In genomic region chr10:29493996-29494395, GRCm38 (mm10) we compare ENCODE assay signal across 24 mouse cellular contexts. TPM values are rescaled to one million over a fixed set of nuclear protein-coding genes. Genes with fewer than 3 reads are reported as not detected.
A peak's percentile ranks its signal among the peaks of the same experiment; 100 is the strongest.
DNase-seq lines count a peak whose midpoint lies in the region; ATAC-seq and TF ChIP-seq lines count a peak whose summit lies in the region.
"Had no signal": no experiment of that assay in that cellular context is flagged by ENCODE, and none has a peak within 500 bp of the region (broad histone marks: within the 10 kb centered on the region; RNA-seq: fewer than 3 reads in every experiment).

No protein-coding gene starts in this region.

- H3K4me3 ChIP-seq in heart, adult 2 months: no peak overlapping the region
- H3K4me3 ChIP-seq in liver, adult 2 months (ENCODE audit: insufficient read depth, low read depth, low read length): no peak overlapping the region
- no peak overlapping the region for H3K4me3 ChIP-seq in liver, embryonic 12.5 days
- H3K4me3 ChIP-seq: forebrain, embryonic 10.5 days; heart, embryonic 15.5 days; hindbrain, embryonic 15.5 days; intestine, embryonic 15.5 days; limb, embryonic 12.5 days; lung, embryonic 15.5 days; midbrain, embryonic 12.5 days had no signal

- H3K36me3 ChIP-seq in heart, adult 2 months (ENCODE audit: control insufficient read depth, insufficient read depth, low read length): no peaks in the 10 kb centered on the region
- H3K36me3 ChIP-seq in liver, adult 2 months (ENCODE audit: control insufficient read depth, insufficient read depth, low read length): no peaks in the 10 kb centered on the region
- H3K36me3 ChIP-seq in liver, embryonic 12.5 days: no peaks in the 10 kb centered on the region
- H3K36me3 ChIP-seq: G1E; heart, embryonic 15.5 days; hindbrain, embryonic 15.5 days; intestine, embryonic 15.5 days; lung, embryonic 15.5 days; midbrain, embryonic 12.5 days had no signal

- H3K4me2 ChIP-seq in liver, embryonic 12.5 days: no peak overlapping the region
- H3K4me2 ChIP-seq: heart, embryonic 15.5 days; hindbrain, embryonic 15.5 days; intestine, embryonic 15.5 days; limb, embryonic 12.5 days; lung, embryonic 15.5 days; midbrain, embryonic 12.5 days had no signal

- no peak for ATAC-seq in liver, embryonic 12.5 days
- ATAC-seq: activated CD4-positive, CD25-positive, alpha-beta regulatory T cell, adult 4 months; intestine, embryonic 15.5 days had no signal

- no peaks in the 10 kb centered on the region for H3K79me2 ChIP-seq in heart, adult 2 months (replicated peaks; ENCODE audit: control insufficient read depth, insufficient read depth, low read length)
- no peaks in the 10 kb centered on the region for H3K79me2 ChIP-seq in liver, adult 2 months (ENCODE audit: control insufficient read depth, insufficient read depth, low read length)

- intact Hi-C loops in heart, adult 2 months (cut with DNase I): no loop called here

- peak; percentile 27 for DNase-seq in adrenal gland, postnatal 14 days
- DNase-seq in adrenal gland, postnatal 4 days (ENCODE audit: low spot score in 2 of 2): no peak
- peak; percentile 9 for DNase-seq in heart, adult 8-10 months (ENCODE audit: low spot score)
- DNase-seq in heart, adult 2 months: no peak
- peak; percentile 20 for DNase-seq in liver, adult 2 months (ENCODE audit: extremely low read depth, low read depth, low spot score)
- DNase-seq in c-Kit-positive CD71-positive TER-119-positive erythroid progenitor cells, embryonic 14.5 days (ENCODE audit: low spot score): no peak
- DNase-seq: cerebellum, adult 11 months; heart, postnatal 4 days; kidney, postnatal 25 days; thymus, postnatal 14 days had no signal

- no peak for TF ChIP-seq POLR2A in heart, adult 2 months (IDR thresholded peaks at IDR 0.05; ENCODE audit: insufficient read depth, low read depth, low read length)
- no peak for TF ChIP-seq POLR2A in liver, adult 2 months (IDR thresholded peaks at IDR 0.05; ENCODE audit: extremely low read depth, insufficient read depth, low read length)

- no peak for TF ChIP-seq CTCF in heart, adult 2 months (IDR thresholded peaks at IDR 0.05)
- no peak for TF ChIP-seq CTCF in liver, adult 2 months (IDR thresholded peaks at IDR 0.05; ENCODE audit: low read depth, low read length)

- no peaks in the 10 kb centered on the region for H3K4me1 ChIP-seq in heart, adult 2 months (ENCODE audit: control insufficient read depth, insufficient read depth, low read length)
- no peaks in the 10 kb centered on the region for H3K4me1 ChIP-seq in liver, adult 2 months (ENCODE audit: control insufficient read depth, insufficient read depth, low read length)
- H3K4me1 ChIP-seq in liver, embryonic 12.5 days: no peaks in the 10 kb centered on the region
- H3K4me1 ChIP-seq: forebrain, embryonic 10.5 days; heart, embryonic 15.5 days; hindbrain, embryonic 15.5 days; intestine, embryonic 15.5 days; limb, embryonic 12.5 days; lung, embryonic 15.5 days; midbrain, embryonic 12.5 days had no signal

- TF ChIP-seq EP300 in heart, adult 2 months (IDR thresholded peaks at IDR 0.05; ENCODE audit: insufficient read depth, low read depth, low read length): no peak

- H3K27ac ChIP-seq in heart, adult 2 months: no peak overlapping the region
- H3K27ac ChIP-seq in liver, adult 2 months (replicated peaks; ENCODE audit: insufficient read depth, low read depth, low read length): no peak overlapping the region
- H3K27ac ChIP-seq in liver, embryonic 12.5 days: no peak overlapping the region
- H3K27ac ChIP-seq: forebrain, embryonic 10.5 days; heart, embryonic 15.5 days; hindbrain, embryonic 15.5 days; intestine, embryonic 15.5 days; limb, embryonic 12.5 days; liver, embryonic 14.5 days; lung, embryonic 15.5 days; midbrain, embryonic 12.5 days had no signal

- H3K9me3 ChIP-seq in liver, embryonic 12.5 days (replicated peaks): no peaks in the 10 kb centered on the region
- H3K9me3 ChIP-seq: forebrain, embryonic 10.5 days; G1E; heart, embryonic 15.5 days; hindbrain, embryonic 15.5 days; intestine, embryonic 15.5 days; limb, embryonic 12.5 days; lung, embryonic 15.5 days; midbrain, embryonic 12.5 days had no signal

- no peak overlapping the region for H3K9ac ChIP-seq in heart, adult 2 months (ENCODE audit: low read depth, low read length)
- H3K9ac ChIP-seq in liver, adult 2 months (ENCODE audit: low read depth, low read length): no peak overlapping the region
- H3K9ac ChIP-seq in liver, embryonic 12.5 days: no peak overlapping the region
- H3K9ac ChIP-seq: heart, embryonic 15.5 days; hindbrain, embryonic 15.5 days; intestine, embryonic 15.5 days; limb, embryonic 12.5 days; liver, embryonic 14.5 days; lung, embryonic 15.5 days; midbrain, embryonic 12.5 days had no signal

- H3K27me3 ChIP-seq in heart, adult 2 months (ENCODE audit: control insufficient read depth, insufficient read depth, low read length): no peaks in the 10 kb centered on the region
- H3K27me3 ChIP-seq in liver, adult 2 months (ENCODE audit: control insufficient read depth, insufficient read depth, low read length): no peaks in the 10 kb centered on the region
- no peaks in the 10 kb centered on the region for H3K27me3 ChIP-seq in liver, embryonic 12.5 days (replicated peaks)
- H3K27me3 ChIP-seq: heart, embryonic 15.5 days; hindbrain, embryonic 15.5 days; intestine, embryonic 15.5 days; limb, embryonic 12.5 days; lung, embryonic 15.5 days; midbrain, embryonic 12.5 days had no signal

- WGBS in heart, adult 2 months: 53% methylated on average over 1 of the region's 1 CpGs
- WGBS in liver, adult 2 months: 57% methylated on average over 1 of the region's 1 CpGs
- WGBS in liver, embryonic 12.5 days (ENCODE audit: insufficient replicate concordance): 68% methylated on average over 1 of the region's 1 CpGs

RNA-seq across cellular contexts. Expression of gene Rspo3, which starts 41.7 kb away (rescaled TPM):
- total RNA-seq in adrenal gland, postnatal 14 days (2021): 9.0 and 9.5 TPM in 2 replicates
- total RNA-seq in adrenal gland, postnatal 4 days (2021): 10 to 100 TPM; 13.0 to 13.2 TPM
- under 1 TPM; 0.22 to 0.53 (median 0.24) TPM for total RNA-seq in heart, adult 8-10 months (2022)
- under 1 TPM; 0.20 to 0.52 TPM for total RNA-seq in heart, adult 2 months (2021)
- polyA plus RNA-seq in heart, adult 2 months (2012; rRNA removed): 0.10 and 0.15 TPM in 2 replicates
- total RNA-seq in liver, adult 2 months (2014; rRNA removed): 2.5 and 3.0 TPM in 2 replicates
- 1.1 and 1.3 TPM in 2 replicates for polyA plus RNA-seq in liver, adult 2 months (2012; rRNA removed)
- polyA plus RNA-seq in liver, embryonic 12.5 days (2016; fragmentation: Nextera tagmentation; extraction: Ambion mirVana): 6.1 TPM in 2 replicates
- total RNA-seq: granulocyte monocyte progenitor cell, adult 5-6 weeks; monocyte, adult 5-6 weeks had no signal
- polyA plus RNA-seq: testis, adult 2 months had no signal

Comparison
In these comparisons a context has a peak if more than half of its experiments do, and no peak if none do; other contexts are left out.
1. DNase-seq: peak in adrenal gland, postnatal 14 days (single experiment), heart, adult 8-10 months (single experiment) and liver, adult 2 months (single experiment); none in adrenal gland, postnatal 4 days (0 of 2), heart, adult 2 months (0 of 2) and c-Kit-positive CD71-positive TER-119-positive erythroid progenitor cells, embryonic 14.5 days (single experiment).